Comparison of ENCODE assay signal across 10 mouse cellular contexts in the genomic region with DNA sequence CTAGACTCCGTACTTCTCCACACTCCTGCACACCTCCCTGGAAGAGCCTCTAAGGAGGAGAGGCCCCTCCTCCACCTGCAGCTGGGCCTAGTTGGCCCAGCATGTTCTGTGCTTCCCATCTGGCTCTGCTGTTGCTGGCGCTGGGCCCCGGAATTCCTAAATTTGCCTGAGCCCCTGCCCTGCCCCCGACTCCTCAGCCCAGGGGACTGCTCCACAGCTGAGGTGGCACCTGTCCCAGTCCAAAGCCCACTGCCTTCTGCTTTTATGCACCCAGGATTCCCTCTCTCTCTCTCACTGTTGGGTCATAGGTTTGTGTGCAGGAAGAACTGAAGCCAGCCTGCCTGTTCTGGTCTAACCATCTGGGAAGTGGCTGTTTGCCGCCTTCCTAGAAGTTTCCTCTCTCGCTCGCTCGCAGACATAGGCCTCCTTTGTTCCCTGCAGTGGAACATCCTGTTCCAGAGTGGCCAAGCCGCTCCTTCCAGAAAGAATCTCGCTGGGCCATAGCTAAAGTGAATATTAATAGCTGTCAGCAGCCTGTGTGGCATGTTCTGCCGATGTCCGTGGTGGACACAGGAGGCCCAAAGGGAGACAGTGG. TPM values are rescaled to one million over a fixed set of nuclear protein-coding genes. Genes with fewer than 3 reads are reported as not detected.
A peak's percentile ranks its signal among the peaks of the same experiment; 100 is the strongest.
DNase-seq lines count a peak whose midpoint lies in the region; ATAC-seq lines count a peak whose summit lies in the region.
"Had no signal": no experiment of that assay in that cellular context is flagged by ENCODE, and none has a peak within 500 bp of the region (broad histone marks: within the 10 kb centered on the region; RNA-seq: fewer than 3 reads in every experiment).

No protein-coding gene starts in this region.

- no peak overlapping the region for H3K9ac ChIP-seq in embryonic facial prominence, embryonic 15.5 days
- peak overlapping the region; percentile 37 for H3K9ac ChIP-seq in heart, embryonic 16.5 days (ENCODE audit: low read length)

- H3K27me3 ChIP-seq in embryonic facial prominence, embryonic 15.5 days: no peaks in the 10 kb centered on the region
- no peaks in the 10 kb centered on the region for H3K27me3 ChIP-seq in heart, embryonic 16.5 days (ENCODE audit: control insufficient read depth, insufficient read depth, low read length)

- peaks cover 20% of the 10 kb centered on the region for H3K4me1 ChIP-seq in embryonic facial prominence, embryonic 15.5 days
- peaks cover 28% of the 10 kb centered on the region for H3K4me1 ChIP-seq in heart, embryonic 16.5 days (ENCODE audit: control insufficient read depth, insufficient read depth, low read length)

- H3K27ac ChIP-seq in embryonic facial prominence, embryonic 15.5 days (replicated peaks): peak overlapping the region; percentile 69
- peak overlapping the region; percentile 87 for H3K27ac ChIP-seq in heart, embryonic 16.5 days (ENCODE audit: low read length)

- no peak overlapping the region for H3K4me3 ChIP-seq in embryonic facial prominence, embryonic 15.5 days (replicated peaks)
- no peak overlapping the region for H3K4me3 ChIP-seq in heart, embryonic 16.5 days (ENCODE audit: low read length)

- no peaks in the 10 kb centered on the region for H3K36me3 ChIP-seq in embryonic facial prominence, embryonic 15.5 days
- peaks cover 29% of the 10 kb centered on the region for H3K36me3 ChIP-seq in heart, embryonic 16.5 days (ENCODE audit: control insufficient read depth, insufficient read depth)
- H3K36me3 ChIP-seq: G1E had no signal

- peak; percentile 66 for ATAC-seq in frontal cortex, adult (ENCODE audit: low TSS enrichment)
- ATAC-seq in embryonic facial prominence, embryonic 15.5 days (ENCODE audit: insufficient number of reproducible peaks, low FRiP score, low TSS enrichment, low read depth): peak; percentile 49; the same call in 1 of the 2 replicates
- peak; percentile 57 for ATAC-seq in heart, embryonic 16.5 days (replicated peaks; ENCODE audit: extremely low read depth, insufficient read depth, low FRiP score)

- no peak overlapping the region for H3K4me2 ChIP-seq in embryonic facial prominence, embryonic 15.5 days (replicated peaks)
- no peak overlapping the region for H3K4me2 ChIP-seq in heart, embryonic 16.5 days (ENCODE audit: low read depth, low read length)

- no peaks in the 10 kb centered on the region for H3K9me3 ChIP-seq in embryonic facial prominence, embryonic 15.5 days (replicated peaks)
- no peaks in the 10 kb centered on the region for H3K9me3 ChIP-seq in heart, embryonic 16.5 days (replicated peaks; ENCODE audit: control insufficient read depth, low read length)
- H3K9me3 ChIP-seq: G1E had no signal

- no peak for DNase-seq in frontal cortex, postnatal 25 days (ENCODE audit: low spot score in 2 of 2)
- DNase-seq in layer of hippocampus, postnatal 10 days (ENCODE audit: low spot score in 2 of 2): peak; percentile 67
- peak; percentile 14 for DNase-seq in mesoderm, embryonic 11.5 days (ENCODE audit: low read depth, low spot score)
- DNase-seq in spleen, postnatal 36 days (ENCODE audit: low spot score in 2 of 2): no peak
- DNase-seq in ovary, postnatal 10 days (ENCODE audit: low spot score): no peak

- WGBS in embryonic facial prominence, embryonic 15.5 days: 30% methylated on average over 12 of the region's 12 CpGs
- WGBS in heart, embryonic 16.5 days: 30% methylated on average over 12 of the region's 12 CpGs

RNA-seq across cellular contexts. Expression of a gene that starts 8.7 kb away (rescaled TPM):
- 6.8 and 7.1 TPM in 2 replicates for polyA plus RNA-seq in embryonic facial prominence, embryonic 15.5 days (2015; fragmentation: Nextera tagmentation; extraction: Ambion mirVana)
- polyA plus RNA-seq in heart, embryonic 16.5 days (2015; fragmentation: Nextera tagmentation; extraction: Ambion mirVana): 28.2 and 28.7 TPM in 2 replicates
- 10 to 100 TPM; 18.5 to 23.7 TPM for total RNA-seq in layer of hippocampus, postnatal 10 days (2021)
- total RNA-seq: neutrophil, adult 5-6 weeks had no signal
- polyA plus RNA-seq: G1E had no signal

RNA-seq across cellular contexts. Expression of a gene that starts 15.2 kb away (rescaled TPM):
- polyA plus RNA-seq in embryonic facial prominence, embryonic 15.5 days (2015; fragmentation: Nextera tagmentation; extraction: Ambion mirVana): 2.0 and 2.1 TPM in 2 replicates
- polyA plus RNA-seq in heart, embryonic 16.5 days (2015; fragmentation: Nextera tagmentation; extraction: Ambion mirVana): 4.6 and 6.5 TPM in 2 replicates
- 10 to 100 TPM; 43.9 to 52.3 TPM for total RNA-seq in layer of hippocampus, postnatal 10 days (2021)
- total RNA-seq: neutrophil, adult 5-6 weeks had no signal
- polyA plus RNA-seq: G1E had no signal

RNA-seq across cellular contexts. Expression of a gene that starts 42.4 kb away (rescaled TPM):
- 1.4 and 1.7 TPM in 2 replicates for polyA plus RNA-seq in embryonic facial prominence, embryonic 15.5 days (2015; fragmentation: Nextera tagmentation; extraction: Ambion mirVana)
- 0.50 and 0.62 TPM in 2 replicates for polyA plus RNA-seq in heart, embryonic 16.5 days (2015; fragmentation: Nextera tagmentation; extraction: Ambion mirVana)
- total RNA-seq in layer of hippocampus, postnatal 10 days (2021): 1 to 10 TPM; 8.8 to 9.2 TPM
- polyA plus RNA-seq: G1E had no signal

Comparison
In these comparisons a context has a peak if more than half of its experiments do, and no peak if none do; other contexts are left out.
1. DNase-seq: peak in layer of hippocampus, postnatal 10 days (2 of 2) and mesoderm, embryonic 11.5 days (single experiment); none in frontal cortex, postnatal 25 days (0 of 2), spleen, postnatal 36 days (0 of 2) and ovary, postnatal 10 days (single experiment).
2. Peak in every context shown above with its lines, with median percentiles within 50 percentile points of each other: ATAC-seq.